Mouse (Mus musculus): ENCODE results near the gene Pou3f1. TPM values are rescaled to one million over a fixed set of nuclear protein-coding genes. Genes with fewer than 3 reads are reported as not detected.
"Not testable (repeated sequence)": the region's sequence is repeated elsewhere in the genome, so short reads cannot be mapped to it uniquely, and the experiment has no call there.

The Pou3f1 gene
- polyA plus RNA-seq, 1 experiment from 2014 or later: not detected

DNA sequence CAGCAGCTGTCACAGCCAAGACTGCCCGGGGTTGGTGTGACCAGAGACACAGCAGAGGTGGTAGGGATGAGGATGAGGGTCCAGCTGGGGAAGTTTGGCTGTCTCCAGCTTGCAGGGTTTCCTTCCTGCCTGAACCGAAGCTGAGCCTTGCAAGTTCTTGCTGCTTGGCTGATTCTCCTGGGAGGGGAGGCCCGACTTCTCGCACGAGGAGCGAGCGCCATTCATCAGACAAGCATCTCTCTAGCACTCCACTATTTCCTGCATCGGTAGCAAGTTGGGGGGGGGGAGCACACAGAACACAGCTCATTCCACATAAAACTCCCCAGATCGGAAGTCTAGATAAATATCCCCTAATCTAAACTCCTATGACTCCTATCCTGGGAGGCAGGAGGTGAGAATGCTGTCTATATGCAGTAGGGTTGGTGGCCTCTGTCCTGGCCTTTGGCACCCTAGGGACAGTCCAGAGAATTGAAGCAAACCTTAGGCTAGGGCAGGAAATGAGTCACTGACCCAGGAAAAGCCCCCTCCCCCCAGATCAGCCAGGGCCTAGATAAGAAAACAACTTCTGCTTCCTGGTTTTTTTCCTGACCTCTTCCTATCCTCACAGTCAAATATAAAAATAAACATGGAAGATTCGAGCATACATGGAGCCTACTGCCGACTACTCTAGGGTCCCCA, 48.3 kb downstream of the Pou3f1 start:
- H3K4me3 ChIP-seq (ENCODE audit: low read depth, low read length): no peak overlapping the region
- ATAC-seq: no peak
- H3K9ac ChIP-seq (ENCODE audit: low read depth, low read length): 0 out of 2 replicates have a peak overlapping the region, but pooled peaks have one; percentile 22
- WGBS: 23% methylated on average over 11 of the region's 11 CpGs
- H3K4me2 ChIP-seq (replicated peaks; ENCODE audit: low read depth): peak overlapping the region; percentile 30
- H3K4me1 ChIP-seq (replicated peaks; ENCODE audit: control insufficient read depth, insufficient read depth, low read length): peaks cover 9% of the 10 kb centered on the region; the same call in 1 of the 2 replicates
- H3K27me3 ChIP-seq (replicated peaks; ENCODE audit: control insufficient read depth, insufficient read depth, low read length): no peaks in the 10 kb centered on the region
- no peak for TF ChIP-seq CTCF (IDR thresholded peaks at IDR 0.05; ENCODE audit: low read depth)
- H3K36me3 ChIP-seq (ENCODE audit: control insufficient read depth, insufficient read depth): peaks cover 10% of the 10 kb centered on the region; the same call in 1 of the 2 replicates
- no peaks in the 10 kb centered on the region for H3K9me3 ChIP-seq (ENCODE audit: control insufficient read depth)
- peak overlapping the region; percentile 54 for H3K27ac ChIP-seq (ENCODE audit: low read depth, low read length)

DNA sequence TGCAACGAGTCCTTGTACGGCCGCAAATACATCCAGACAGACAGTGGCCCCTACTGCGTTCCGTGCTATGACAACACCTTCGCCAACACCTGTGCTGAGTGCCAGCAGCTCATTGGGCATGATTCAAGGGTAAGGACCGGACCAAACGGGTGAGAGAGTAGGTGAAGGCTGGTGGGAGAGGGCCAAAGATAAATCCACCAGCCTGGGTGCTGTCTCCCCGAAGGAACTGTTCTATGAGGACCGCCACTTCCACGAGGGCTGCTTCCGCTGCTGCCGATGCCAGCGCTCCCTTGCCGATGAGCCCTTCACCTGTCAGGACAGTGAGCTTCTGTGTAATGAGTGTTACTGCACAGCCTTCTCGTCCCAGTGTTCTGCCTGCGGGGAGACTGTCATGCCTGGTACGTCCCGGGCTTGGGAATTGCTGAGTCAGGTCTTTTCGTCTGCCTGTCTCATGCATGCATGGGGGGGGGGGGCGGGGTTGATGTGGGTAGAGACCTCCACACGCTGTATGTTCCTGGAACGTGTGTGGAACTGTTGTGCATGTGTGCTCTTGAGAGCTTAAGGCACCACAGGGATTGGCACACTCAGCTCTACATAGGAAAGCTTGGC, 49.2 kb downstream of the Pou3f1 start:
- ATAC-seq: no peak
- Histone ChIP-seq H3K27me3 (replicated peaks; ENCODE audit: control insufficient read depth, insufficient read depth, low read length) (no peaks in the 10 kb centered on the region), H3K4me2 (replicated peaks; ENCODE audit: low read depth) (no peak overlapping the region), H3K4me1 (replicated peaks; ENCODE audit: control insufficient read depth, insufficient read depth, low read length) (peaks cover 10% of the 10 kb centered on the region; the same call in 1 of the 2 replicates), H3K36me3 (ENCODE audit: control insufficient read depth, insufficient read depth) (peaks cover 10% of the 10 kb centered on the region; the same call in 1 of the 2 replicates), H3K4me3 (ENCODE audit: low read depth, low read length) (no peak overlapping the region), H3K9me3 (ENCODE audit: control insufficient read depth) (no peaks in the 10 kb centered on the region), H3K27ac (ENCODE audit: low read depth, low read length) (no peak overlapping the region; the same call in 1 of the 2 replicates), H3K9ac (ENCODE audit: low read depth, low read length) (no peak overlapping the region)
- no peak for TF ChIP-seq CTCF (IDR thresholded peaks at IDR 0.05; ENCODE audit: low read depth)
- WGBS: 83% methylated on average over 23 of the region's 23 CpGs

DNA sequence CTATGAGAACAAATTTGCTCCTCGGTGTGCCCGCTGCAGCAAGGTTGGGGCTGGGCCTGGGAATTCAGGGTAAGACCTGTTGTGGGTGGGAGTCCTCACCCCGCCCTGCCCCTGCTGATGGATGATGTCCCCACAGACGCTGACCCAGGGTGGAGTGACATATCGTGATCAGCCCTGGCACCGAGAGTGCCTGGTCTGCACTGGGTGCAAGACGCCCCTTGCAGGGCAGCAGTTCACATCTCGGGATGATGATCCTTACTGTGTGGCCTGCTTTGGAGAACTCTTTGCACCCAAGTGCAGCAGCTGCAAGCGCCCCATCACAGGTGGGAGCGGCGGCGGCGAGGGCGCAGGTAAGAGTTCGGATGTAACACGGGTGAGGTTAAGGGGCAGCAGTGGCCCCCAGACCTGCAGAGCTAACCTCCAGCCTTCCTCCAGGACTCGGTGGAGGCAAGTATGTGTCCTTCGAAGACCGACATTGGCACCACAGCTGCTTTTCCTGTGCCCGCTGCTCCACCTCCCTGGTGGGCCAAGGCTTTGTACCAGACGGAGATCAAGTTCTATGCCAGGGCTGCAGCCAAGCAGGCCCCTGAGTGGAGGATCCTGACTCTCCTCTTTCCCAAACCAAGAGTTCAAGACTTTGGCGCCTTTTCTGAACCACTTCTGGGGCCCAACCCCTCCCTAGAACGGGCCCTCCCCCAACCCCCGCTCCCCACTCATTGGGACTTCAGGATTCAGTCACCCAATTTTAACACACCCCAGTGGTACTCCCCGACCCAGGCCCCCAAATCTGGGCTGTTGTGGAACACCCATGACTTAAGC, 51.0 kb downstream of the Pou3f1 start:
- not testable (repeated sequence) for H3K9me3 ChIP-seq (ENCODE audit: control insufficient read depth); H3K27me3 ChIP-seq (replicated peaks; ENCODE audit: control insufficient read depth, insufficient read depth, low read length); H3K9ac ChIP-seq (ENCODE audit: low read depth, low read length); H3K4me2 ChIP-seq (replicated peaks; ENCODE audit: low read depth); H3K36me3 ChIP-seq (ENCODE audit: control insufficient read depth, insufficient read depth); H3K27ac ChIP-seq (ENCODE audit: low read depth, low read length); ATAC-seq; H3K4me3 ChIP-seq (ENCODE audit: low read depth, low read length)
- peaks cover 10% of the 10 kb centered on the region; the same call in 1 of the 2 replicates for H3K4me1 ChIP-seq (replicated peaks; ENCODE audit: control insufficient read depth, insufficient read depth, low read length)
- WGBS: 89% methylated on average over 25 of the region's 25 CpGs

DNA sequence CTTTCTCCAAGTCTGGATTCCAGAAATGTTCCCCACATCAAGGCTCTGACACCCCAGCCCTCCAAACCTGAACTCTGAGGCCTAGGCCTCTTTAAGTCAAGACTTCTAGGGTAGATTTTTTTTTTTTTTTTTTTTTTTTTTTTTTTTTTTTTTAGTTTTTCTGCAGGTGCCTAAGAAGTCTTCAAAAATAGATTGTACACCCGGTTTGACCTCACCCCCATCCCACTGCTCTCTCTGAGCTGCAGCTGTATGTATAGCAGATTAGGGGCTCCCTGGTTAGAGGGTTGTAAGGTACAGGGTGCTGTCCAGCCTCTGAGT, 51.6 kb downstream of the Pou3f1 start:
- H3K9ac ChIP-seq (ENCODE audit: low read depth, low read length); H3K9me3 ChIP-seq (ENCODE audit: control insufficient read depth); H3K27me3 ChIP-seq (replicated peaks; ENCODE audit: control insufficient read depth, insufficient read depth, low read length); H3K4me3 ChIP-seq (ENCODE audit: low read depth, low read length); H3K27ac ChIP-seq (ENCODE audit: low read depth, low read length); H3K36me3 ChIP-seq (ENCODE audit: control insufficient read depth, insufficient read depth); ATAC-seq: not testable (repeated sequence)
- Histone ChIP-seq H3K4me2 (replicated peaks; ENCODE audit: low read depth) (peak overlapping the region; percentile 81), H3K4me1 (replicated peaks; ENCODE audit: control insufficient read depth, insufficient read depth, low read length) (peaks cover 10% of the 10 kb centered on the region; the same call in 1 of the 2 replicates)
- 6% methylated on average over 1 of the region's 1 CpGs for WGBS

DNA sequence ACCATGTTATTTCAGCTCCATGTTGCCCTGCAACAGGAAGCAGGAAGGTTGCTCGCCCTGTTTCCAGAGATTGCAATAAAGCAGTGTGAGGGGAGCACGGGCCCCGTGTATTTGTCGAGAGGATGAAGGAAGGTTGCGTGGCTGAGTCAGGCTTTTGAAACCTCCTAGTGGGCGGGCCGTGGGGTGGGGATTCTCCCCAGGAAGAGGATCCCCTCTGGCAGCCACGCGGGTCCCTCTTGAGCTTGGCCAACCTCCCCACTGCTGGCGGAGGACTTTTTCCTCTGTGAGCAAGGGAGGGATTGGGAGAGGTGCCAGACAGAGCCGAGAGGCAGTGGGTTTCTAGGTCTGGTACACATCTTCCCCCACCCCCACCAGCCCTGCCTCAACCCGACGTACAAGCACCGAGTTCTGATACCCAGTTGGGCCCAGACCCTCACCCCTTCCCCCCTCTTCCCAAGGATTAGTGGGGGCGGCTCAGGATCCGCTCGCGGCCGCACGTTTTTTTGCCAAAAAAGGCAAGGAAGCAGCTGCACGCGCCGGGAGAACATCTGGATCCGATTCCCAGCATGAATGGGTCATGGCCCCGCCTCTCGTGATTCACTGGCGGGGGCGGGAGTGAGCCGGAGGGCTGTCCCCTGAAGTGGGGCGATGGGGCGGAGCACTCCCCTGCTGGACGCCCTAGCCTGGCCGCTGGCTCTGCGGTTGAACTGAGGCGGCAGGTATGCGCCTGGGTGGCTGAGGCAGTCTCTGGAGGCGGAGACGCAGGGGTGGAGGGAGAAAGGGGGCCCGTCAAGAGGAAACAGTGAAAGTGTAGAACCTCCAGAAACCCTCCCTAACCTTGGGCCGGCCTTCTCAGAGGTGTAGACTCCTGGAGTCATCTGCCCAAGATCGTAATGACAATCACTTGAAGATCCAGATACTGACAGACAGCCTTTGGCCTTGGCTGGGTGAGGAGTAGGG, 52.2 kb downstream of the Pou3f1 start:
- peak overlapping the region; percentile 81 for H3K4me2 ChIP-seq (replicated peaks; ENCODE audit: low read depth)
- H3K9me3 ChIP-seq (ENCODE audit: control insufficient read depth): no peaks in the 10 kb centered on the region
- WGBS: under 1% methylated on average over 41 of the region's 41 CpGs
- H3K4me1 ChIP-seq (replicated peaks; ENCODE audit: control insufficient read depth, insufficient read depth, low read length): peaks cover 10% of the 10 kb centered on the region; the same call in 1 of the 2 replicates
- H3K9ac ChIP-seq (ENCODE audit: low read depth, low read length): peak overlapping the region; percentile 34
- ATAC-seq: peak; percentile 82
- H3K4me3 ChIP-seq (ENCODE audit: low read depth, low read length): peak overlapping the region; percentile 46
- peaks cover 10% of the 10 kb centered on the region; the same call in 1 of the 2 replicates for H3K36me3 ChIP-seq (ENCODE audit: control insufficient read depth, insufficient read depth)
- H3K27ac ChIP-seq (ENCODE audit: low read depth, low read length): peak overlapping the region; percentile 83
- peak; percentile 60 for TF ChIP-seq CTCF (IDR thresholded peaks at IDR 0.05; ENCODE audit: low read depth)
- no peaks in the 10 kb centered on the region for H3K27me3 ChIP-seq (replicated peaks; ENCODE audit: control insufficient read depth, insufficient read depth, low read length)

Measured in intestine, postnatal 0 days (tissue).